Mouse (Mus musculus): ENCODE data around the gene Zp1. TPM values are rescaled to one million over a fixed set of nuclear protein-coding genes. Genes with fewer than 3 reads are reported as not detected.

Zp1 gene
- total RNA-seq (2021), result not detected

DNA sequence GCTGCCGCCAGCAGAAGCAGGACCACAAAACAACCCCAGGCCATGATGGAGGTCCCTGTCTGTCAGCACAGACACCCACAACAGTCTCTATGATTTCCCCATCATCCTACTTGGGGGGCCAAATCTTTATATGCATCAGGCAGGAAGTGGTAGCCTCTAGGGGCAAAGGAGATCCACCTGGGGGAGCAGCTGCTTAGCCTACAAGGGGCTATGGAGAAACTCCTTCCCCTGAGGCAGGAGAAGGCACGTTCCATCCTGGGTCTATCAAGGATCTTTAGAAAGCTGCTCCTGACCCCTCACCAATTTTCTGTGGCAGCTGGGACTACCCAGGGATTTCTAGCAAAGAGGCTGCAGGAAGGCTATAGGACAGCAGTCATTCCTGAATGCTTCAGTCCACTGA lies at the start of gene Zp1:
Gene Zp1, minus strand, starts transcription at position 101 of the 400 bp plus-strand sequence.
- intact Hi-C loops (cut with DNase I), result no loop called here
- no peak for DNase-seq

DNA sequence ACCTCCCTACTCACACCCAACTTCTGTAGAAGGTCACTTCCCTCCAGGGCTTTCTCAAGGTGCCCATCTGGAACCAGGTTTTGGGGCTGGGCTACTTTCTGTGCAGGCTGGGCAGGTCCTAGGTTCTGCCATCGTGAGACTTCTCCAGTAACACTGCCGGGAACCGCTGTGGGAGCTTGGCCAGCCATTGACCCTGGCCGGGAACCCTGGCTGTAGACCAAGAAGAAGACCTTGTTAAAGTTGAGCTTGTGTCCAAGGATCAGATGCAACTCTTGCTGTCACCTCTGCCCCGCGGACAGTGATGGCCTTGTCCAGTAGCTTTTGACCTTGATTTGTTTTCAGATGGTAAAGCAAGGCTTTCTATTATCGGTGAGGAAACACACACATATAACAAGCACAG lies 48.1 kb upstream of the Zp1 start:
- intact Hi-C loops (cut with DNase I), result no loop called here
- DNase-seq, result no peak

DNA sequence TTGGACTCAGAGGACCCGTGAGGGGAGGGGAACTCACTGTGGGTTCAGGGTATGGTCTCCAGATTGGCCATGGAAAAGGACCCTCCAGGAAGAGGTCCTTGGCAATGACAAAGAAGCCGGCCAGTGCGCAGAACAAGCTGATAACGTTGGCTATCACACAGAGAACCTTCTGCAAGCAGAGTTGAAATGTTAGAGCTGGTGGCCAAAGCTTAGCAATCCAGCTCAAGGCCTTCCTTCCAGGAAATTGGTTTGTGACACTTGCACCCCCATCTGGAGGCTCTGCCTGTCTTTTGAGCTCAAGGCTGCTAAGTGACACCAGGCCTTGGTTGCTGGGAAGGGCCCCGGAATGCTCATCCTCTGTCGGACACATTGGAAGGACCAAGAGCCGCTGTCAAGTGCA lies 45.3 kb upstream of the Zp1 start:
- no peak for DNase-seq
- intact Hi-C loops (cut with DNase I), result no loop called here

DNA sequence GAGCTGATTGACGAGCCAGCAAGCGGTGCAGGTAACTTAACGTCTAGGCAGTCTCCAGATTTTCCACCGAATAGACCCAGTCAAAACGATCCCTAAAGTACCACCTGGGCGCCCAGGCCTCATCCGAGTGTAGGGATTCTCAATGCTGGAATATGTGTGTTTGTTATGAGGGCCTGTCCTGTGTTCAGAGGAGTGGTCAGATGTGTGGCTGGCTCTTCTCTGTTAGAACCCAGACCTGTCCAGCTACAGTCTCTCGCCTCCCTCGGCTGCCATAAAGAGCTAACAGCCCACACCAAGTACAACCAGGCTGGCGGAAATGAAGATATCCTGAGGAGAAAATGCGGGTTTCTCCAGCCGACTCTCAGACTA lies 39.5 kb upstream of the Zp1 start:
- intact Hi-C loops (cut with DNase I), result loop anchor here (2.0 kb wide), 3 partner anchors 51 to 295 kb away; no protein-coding TSS in a partner anchor
- DNase-seq, result no peak

DNA sequence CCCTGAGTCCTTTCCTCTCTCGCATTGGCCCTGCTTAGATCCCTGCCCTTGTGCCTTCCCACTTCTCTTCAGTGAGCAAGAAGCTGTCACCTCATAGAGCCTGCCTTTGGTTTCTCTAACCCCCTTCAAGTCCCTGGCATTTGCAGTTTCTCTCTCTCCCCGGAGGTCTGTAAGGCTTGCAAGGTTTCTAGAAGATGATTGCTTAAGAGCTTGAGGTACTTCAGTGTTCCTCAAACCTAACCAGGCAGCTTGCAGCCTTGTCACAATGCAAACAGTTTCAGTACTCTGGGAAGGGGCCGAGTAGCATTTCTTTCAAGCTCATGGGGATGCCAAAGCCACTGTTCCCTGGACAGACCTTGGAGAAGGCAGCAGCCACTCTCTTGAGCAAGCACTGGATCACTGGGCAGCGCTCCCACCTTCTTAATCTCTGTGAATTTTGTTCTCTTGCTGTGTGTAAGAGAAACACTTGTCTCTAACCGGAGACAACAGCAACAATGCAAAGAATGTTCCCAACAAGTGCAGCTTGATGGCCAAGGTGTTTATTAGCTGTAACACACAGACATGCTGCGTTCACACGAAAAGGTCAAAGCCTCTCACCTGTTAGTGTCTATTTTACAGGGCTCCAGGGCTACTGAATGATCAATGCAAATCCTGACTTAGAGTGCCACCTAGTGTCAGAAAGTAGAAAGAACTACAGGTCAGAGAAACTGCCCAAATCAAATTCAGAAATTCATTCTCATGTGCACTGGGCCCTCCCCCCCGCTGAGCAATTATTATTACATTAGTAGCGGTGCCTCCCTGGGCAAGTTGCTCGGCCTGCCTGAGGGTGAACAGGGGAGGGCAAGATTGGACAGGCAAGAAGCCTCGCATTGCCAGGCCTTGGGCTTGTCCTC lies 38.9 kb upstream of the Zp1 start:
- peak; percentile 42 to 47 for DNase-seq
- intact Hi-C loops (cut with DNase I), result loop anchor here (2.0 kb wide), 3 partner anchors 51 to 295 kb away; no protein-coding TSS in a partner anchor

DNA sequence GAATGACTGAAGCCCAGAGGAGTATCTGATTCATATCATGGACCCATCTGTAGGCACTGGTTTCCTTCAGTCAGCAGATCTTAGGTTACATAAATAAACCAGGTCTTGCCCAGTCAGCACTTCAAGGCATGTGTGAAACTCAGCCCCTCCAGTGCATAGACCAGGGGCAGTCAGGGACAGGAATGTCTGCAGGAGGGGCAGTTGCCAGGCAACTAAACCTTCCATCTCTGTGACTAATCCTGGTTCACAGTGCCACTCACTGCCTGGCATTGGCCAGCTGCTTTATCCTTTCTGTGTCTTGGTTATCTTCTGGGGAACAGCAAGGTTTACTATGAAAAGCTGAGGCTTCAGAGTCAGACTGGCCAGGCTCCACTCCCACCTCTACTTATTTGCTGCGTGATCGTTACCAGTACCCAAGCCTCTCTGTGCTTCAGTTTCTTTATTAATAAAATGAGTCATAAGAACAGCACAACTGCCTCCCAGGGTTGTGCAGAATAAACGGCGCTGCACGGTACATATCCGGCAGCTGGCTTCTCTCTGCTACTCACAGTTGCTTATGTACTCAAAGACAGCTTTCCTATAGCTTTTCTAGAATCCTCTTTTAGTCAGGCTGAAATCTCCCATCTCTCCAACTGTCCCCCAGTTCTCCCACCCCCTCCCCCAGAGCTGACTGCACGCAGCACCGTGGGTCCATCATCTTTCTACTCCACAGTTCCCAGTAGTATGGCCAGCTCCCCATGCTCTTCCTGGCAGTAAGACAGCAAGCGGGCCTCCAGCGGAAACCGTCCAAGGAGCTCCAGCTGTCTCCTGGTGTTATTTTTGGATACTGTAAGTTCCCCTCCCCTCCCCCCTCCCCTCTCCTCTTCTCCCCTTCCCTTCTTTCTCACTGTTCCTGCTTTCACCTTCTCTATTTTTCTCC lies 31.8 kb upstream of the Zp1 start:
- peak in 1 of 2 experiments; percentile 29 for DNase-seq
- intact Hi-C loops (cut with DNase I), result no loop called here

DNA sequence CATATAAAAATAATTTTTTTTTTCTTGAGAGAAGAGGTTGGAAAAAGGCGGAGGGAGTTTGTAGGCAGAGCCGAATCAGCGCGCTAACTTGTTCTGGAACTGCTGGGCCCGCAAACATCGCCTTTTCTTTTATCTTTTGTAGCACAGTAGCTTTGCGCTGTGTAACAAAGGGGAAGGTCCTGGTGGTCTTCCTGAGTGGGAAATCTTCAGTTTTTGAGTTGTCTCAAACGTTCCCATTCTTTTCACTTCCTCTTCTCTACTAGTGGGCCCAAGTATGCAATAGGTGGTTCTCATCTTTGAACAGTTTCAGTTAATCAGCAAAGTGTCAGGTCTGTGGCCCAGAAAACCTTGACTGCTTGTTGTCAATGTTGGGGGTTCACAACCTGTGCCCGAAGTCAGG lies 29.1 kb upstream of the Zp1 start:
- DNase-seq, result no peak
- intact Hi-C loops (cut with DNase I), result loop anchor here (2.0 kb wide), 1 partner anchor 53 kb away; no protein-coding TSS in a partner anchor

DNA sequence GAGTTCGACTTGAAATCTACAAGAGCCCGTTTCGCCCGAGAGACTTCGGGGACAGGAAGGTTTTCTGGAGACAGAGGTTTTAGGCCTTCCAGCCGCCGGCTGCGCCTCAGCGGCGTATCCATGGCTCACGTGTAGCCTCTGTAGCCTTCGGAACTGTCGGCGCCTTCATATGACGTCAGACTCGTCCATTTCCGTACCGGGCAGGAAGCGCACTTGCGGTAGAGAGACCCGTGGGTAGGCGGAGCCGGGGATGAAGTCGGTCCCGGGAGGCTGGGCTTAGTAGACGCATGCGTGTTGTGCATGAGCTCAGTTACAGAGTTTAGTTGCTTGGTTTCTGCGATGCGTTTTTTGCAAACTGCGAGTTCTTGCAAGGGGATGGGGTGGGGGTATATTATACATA lies 28.7 kb upstream of the Zp1 start, which contains the start of gene Ccdc86:
Gene Ccdc86, minus strand, starts transcription at position 155 of the 400 bp plus-strand sequence.
- peak; percentile 92 to 96 for DNase-seq
- intact Hi-C loops (cut with DNase I), result loop anchor here (2.0 kb wide), 1 partner anchor 52 kb away; no protein-coding TSS in a partner anchor

DNA sequence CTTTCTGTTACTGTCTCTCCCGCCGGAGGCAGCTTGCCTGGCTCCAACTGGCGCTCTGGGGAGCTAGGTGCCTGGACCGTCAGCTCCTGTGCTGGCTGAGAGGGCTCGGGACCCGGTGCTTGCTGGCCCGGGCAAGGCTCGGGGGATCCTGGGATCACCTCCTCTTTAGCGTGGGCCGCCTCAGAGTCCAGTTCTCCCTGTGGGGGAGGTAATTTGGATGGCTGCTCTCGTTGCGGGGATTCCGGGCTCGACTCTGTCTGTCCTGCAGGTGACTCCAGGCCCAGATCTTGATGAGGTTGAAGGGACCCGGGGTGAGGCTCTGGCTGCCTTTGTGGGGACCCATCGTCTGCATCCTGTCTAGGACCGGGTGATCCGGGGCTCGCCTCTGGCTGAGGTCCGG lies 28.0 kb upstream of the Zp1 start:
- no peak for DNase-seq
- intact Hi-C loops (cut with DNase I), result loop anchor here (2.0 kb wide), 1 partner anchor 52 kb away; no protein-coding TSS in a partner anchor

DNA sequence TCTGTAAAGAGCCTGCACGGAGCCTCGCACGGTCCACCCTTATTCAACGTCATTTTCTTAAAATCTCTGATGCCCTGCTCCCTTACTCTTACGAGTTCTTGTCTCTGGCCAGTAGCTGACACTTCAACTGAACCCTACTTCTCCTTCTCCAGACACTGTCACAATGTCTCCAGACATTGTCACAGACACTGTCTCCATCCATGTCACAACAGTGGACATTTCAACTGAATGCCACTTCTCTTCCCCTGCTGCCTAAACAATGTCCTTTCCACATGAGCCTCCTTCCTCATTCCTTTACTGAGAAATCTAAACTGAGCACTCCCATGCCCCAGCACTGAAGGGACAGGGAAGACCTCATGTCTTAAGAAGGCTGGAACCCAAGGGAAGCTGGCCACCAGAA lies 26.8 kb upstream of the Zp1 start:
- no peak for DNase-seq
- intact Hi-C loops (cut with DNase I), result no loop called here

DNA sequence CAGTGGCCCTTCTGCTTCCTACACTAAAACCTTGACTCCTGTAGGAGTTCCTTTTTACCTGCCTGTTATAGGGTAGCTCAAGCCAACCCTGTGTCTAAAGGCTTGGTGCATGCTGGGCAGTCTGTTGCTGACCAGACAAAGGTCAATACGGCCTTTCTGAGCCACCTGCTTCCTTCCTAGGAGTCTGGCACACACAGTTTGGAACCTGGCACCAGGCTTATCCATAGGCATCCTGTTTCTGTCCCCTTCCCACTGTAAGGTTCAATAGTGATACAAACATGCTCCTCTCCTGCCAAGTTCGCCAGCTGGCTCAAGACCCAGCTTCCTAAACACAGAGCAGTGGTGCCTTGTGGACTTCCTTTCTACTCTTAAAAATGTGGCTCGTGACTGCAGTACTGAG lies 26.1 kb upstream of the Zp1 start:
- intact Hi-C loops (cut with DNase I), result no loop called here
- no peak for DNase-seq

DNA sequence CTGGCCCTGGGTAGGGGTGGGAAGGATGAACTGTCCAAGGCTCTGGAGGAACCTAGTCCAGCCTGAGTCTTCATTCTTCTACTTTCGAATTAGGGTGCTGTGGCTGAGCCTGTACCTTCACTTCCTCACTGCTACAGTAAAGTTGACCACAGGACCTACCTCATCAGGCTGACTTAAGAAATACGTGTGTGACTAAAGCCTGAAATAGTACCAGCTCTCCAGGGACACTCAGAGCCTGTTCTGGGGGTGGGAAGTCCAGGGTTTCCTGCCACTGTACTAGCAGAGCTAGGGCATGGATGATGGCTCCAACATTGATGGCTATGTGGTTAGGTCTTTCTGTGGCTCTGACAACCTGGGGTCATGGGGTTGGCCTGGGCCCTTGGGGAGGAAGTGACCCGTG lies 23.5 kb upstream of the Zp1 start:
- intact Hi-C loops (cut with DNase I), result no loop called here
- no peak for DNase-seq

DNA sequence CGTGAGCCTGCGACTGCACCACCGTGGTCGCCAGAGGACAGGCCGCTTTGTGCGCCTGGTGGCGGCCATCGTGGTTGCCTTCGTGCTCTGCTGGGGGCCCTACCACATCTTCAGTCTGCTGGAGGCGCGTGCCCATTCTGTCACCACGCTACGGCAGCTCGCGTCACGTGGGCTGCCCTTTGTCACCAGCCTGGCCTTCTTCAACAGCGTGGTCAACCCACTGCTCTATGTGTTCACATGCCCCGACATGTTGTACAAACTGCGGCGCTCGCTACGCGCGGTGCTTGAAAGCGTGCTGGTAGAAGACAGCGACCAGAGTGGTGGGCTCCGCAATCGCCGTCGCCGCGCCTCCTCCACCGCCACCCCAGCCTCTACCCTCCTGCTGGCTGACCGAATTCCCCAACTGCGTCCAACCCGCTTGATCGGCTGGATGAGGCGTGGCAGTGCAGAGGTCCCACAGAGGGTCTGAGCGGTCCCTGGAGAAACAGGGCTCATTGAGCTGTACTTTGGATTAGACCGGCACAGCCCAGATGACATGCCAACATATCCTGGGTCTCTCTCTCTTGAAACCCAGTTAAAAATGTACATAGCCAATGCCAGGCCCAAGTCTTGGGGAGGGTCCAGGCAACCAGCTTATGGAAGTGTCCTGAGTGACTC lies 20.5 kb upstream of the Zp1 start:
- intact Hi-C loops (cut with DNase I), result no loop called here
- DNase-seq, result no peak

DNA sequence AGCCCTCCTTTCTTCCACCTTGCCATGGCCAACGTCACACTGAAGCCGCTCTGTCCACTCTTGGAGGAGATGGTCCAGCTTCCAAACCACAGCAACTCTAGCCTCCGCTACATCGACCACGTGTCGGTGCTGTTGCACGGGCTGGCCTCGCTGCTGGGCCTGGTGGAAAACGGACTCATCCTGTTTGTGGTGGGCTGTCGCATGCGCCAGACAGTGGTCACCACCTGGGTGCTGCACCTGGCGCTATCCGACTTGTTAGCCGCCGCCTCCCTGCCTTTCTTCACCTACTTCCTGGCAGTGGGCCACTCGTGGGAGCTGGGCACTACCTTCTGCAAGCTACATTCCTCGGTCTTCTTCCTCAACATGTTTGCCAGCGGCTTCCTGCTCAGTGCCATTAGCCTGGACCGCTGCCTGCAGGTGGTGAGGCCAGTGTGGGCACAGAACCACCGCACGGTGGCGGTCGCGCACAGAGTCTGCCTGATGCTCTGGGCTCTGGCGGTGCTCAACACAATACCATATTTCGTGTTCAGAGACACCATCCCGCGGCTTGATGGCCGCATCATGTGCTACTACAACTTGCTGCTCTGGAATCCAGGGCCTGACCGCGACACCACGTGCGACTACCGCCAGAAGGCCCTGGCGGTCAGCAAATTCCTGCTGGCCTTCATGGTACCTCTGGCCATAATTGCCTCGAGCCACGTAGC lies 19.8 kb upstream of the Zp1 start:
- DNase-seq, result peak; percentile 45 to 57
- intact Hi-C loops (cut with DNase I), result no loop called here

DNA sequence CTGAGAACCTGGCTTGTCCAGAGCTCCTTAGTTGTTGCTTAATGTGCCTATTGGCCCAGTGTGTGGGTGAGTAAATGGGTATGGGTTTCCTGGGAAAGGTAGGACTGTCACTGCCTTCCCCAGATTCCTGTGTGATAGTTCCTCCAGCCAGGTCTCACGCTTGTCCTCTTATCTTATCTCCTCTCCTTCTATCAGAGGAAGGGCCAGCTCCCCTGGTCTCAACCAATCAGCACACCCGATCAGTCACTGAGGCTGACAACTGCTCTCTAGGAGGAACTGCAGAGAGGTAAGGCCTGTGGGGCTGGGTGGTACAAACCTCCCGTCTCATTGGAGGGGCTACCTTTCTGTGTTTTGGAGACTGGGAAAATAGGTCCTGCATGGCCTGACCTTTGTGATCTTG lies 18.3 kb upstream of the Zp1 start:
- no peak for DNase-seq

DNA sequence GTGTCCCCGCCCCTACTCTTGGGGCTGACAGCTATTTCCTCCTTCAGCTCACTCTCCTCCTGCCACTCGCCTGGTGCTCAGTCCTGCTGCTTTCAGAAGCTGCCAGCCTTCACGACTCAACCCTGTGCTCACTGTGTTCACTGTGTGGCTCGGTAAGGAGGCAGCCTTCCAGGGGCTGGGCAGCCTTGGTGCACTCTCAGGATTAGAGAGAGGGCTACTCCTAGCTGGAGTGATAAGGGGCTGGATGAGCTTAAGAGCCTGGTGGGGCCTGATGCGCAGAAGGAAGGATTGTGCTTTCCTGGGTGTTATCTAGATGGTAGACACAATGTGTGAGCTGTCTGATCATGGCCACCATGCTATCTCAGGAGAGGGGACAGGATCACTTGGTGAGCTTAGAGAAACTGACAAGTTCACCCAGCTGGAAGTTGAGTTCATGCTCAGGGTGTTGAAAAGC lies 16.7 kb upstream of the Zp1 start, which contains the start of gene Ptgdr2:
Gene Ptgdr2, plus strand, starts transcription at position 51 of the 454 bp plus-strand sequence.
- no peak for DNase-seq
- intact Hi-C loops (cut with DNase I), result no loop called here

More for the DNA sequence above, 18.3 kb upstream of the Zp1 start:
- intact Hi-C loops (cut with DNase I), result no loop called here

DNA sequence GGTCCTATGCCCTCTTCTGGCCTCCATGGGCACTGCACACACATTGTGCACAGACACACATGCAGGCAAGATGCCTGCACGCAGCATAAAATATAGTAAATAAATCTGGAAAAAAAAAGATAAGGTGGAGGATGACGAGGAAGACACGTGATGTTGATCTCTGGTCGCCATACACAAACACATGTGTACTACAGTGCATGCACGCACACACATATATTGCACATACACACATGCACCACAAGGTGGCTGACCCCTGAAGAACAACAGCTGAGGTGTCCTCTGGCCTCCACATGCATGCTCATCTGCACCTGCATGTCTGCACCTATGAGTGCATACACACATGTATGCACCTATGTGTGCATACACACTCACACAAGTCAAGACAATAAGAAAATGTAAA lies 15.6 kb upstream of the Zp1 start:
- no peak for DNase-seq
- intact Hi-C loops (cut with DNase I), result no loop called here

DNA sequence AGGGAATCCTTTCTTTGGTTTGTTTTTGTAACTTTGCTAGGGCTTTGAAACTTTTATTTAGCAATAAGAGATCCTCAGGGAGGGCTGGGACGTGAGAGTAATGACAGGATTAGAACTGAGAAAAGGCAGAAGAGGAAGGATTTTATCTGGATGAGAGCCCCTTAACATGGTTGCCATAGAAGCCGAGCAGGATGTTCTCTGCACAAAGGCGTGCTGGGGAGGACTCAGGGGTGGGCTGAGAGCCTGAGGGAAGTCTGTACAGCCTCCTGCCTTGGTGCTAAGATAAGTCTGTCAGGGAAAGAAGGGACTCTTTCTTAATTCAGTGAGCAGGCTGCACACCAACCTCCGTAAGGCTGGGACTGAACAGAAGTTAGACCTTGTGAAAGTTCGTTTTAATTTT lies 14.6 kb upstream of the Zp1 start:
- DNase-seq, result no peak
- intact Hi-C loops (cut with DNase I), result no loop called here

DNA sequence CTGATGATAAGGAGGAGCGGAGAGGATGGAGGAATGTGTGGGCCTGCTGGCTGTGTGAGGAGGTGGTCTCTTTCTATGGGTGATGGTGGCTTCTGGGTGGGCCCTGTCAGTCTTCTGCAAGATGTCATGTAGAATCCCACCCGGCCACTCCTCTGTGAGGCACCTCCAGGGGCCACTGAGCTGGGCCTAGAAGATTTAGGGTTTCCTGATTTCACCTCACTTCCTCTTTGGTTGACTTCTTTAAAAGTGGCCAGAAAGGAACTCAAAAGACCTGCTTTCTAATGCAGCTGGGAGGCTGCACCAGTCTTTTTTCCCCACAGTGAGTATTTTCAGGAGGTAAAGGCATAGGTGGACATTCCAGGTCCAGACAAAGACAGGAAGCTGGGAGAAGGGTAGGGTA lies 10.2 kb upstream of the Zp1 start:
- intact Hi-C loops (cut with DNase I), result no loop called here
- DNase-seq, result no peak

DNA sequence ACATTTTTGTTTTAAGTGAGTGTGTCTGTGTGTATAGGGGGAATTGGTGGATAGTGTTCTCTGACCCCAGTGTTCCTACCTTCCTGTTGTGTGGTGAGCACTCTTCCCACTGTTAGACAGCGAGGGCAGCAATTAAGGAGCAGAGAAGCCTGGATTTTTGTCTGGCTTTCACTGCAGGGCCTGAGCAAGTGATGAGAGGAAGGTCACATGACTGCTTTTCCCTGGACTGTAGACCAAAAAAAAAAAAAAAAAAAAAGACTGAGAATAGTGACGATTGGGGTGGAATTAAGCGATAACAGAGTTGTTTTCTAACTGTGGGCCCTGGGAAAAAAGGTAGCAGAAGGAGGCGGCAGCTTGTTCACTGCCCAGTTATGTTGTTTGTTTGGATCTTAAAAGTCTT lies 6.2 kb upstream of the Zp1 start:
- intact Hi-C loops (cut with DNase I), result no loop called here
- DNase-seq, result no peak

Data from heart, postnatal 36 days (tissue).